Mouse (Mus musculus) NIH3T3 (cell line): ENCODE results near the gene Hist2h4.
A peak's percentile ranks its signal among the peaks of the same experiment; 100 is the strongest.
"Not testable (repeated sequence)": the region's sequence is repeated elsewhere in the genome, so short reads cannot be mapped to it uniquely, and the experiment has no call there.

Source experiments
- DNase-seq: peaks from one replicate; pipeline ENCODE4 v3.0.0-alpha.2; 2012; ENCODE audit warnings: low read depth

The Hist2h4 gene

GRCm38 (mm10) chr3:96268776-96269378 is 5.8 kb upstream of the Hist2h4 start:
- not testable (repeated sequence) for DNase-seq

GRCm38 (mm10) chr3:96268051-96268775 is 5.1 kb upstream of the Hist2h4 start, which contains the start of gene Hist2h3b:
Gene Hist2h3b (plus strand): TSS chr3:96268654.
- DNase-seq = peak; percentile 91

GRCm38 (mm10) chr3:96267541-96267940 is 4.4 kb upstream of the Hist2h4 start:
- DNase-seq = no peak

- no peak for DNase-seq
Measured at GRCm38 (mm10) chr3:96266132-96266710, 3.1 kb upstream of the Hist2h4 start.

- peak; percentile 37 for DNase-seq
Measured at GRCm38 (mm10) chr3:96264404-96264949, 1.4 kb upstream of the Hist2h4 start.

- DNase-seq = peak; percentile 65
Measured at GRCm38 (mm10) chr3:96263558-96264403, 670 bp upstream of the Hist2h4 start.

GRCm38 (mm10) chr3:96262216-96262875 is 765 bp downstream of the Hist2h4 start:
- DNase-seq = peak; percentile 91

- DNase-seq = peak; percentile 42
Measured at GRCm38 (mm10) chr3:96261623-96262022, 1.5 kb downstream of the Hist2h4 start.

GRCm38 (mm10) chr3:96260220-96260619 is 2.9 kb downstream of the Hist2h4 start:
- DNase-seq = peak; percentile 61

GRCm38 (mm10) chr3:96257190-96257589 is 5.9 kb downstream of the Hist2h4 start:
- DNase-seq = no peak

GRCm38 (mm10) chr3:96255926-96256593 is 7.1 kb downstream of the Hist2h4 start:
- DNase-seq = no peak

GRCm38 (mm10) chr3:96254683-96255355 is 8.3 kb downstream of the Hist2h4 start:
- DNase-seq = no peak

- DNase-seq = no peak
Measured at GRCm38 (mm10) chr3:96251787-96252186, 11.3 kb downstream of the Hist2h4 start.

- DNase-seq = no peak
Measured at GRCm38 (mm10) chr3:96250890-96251289, 12.2 kb downstream of the Hist2h4 start.

- no peak for DNase-seq
Measured at GRCm38 (mm10) chr3:96249034-96249345, 14.1 kb downstream of the Hist2h4 start.

- DNase-seq = no peak
Measured at GRCm38 (mm10) chr3:96248141-96249033, 14.7 kb downstream of the Hist2h4 start.

GRCm38 (mm10) chr3:96247356-96248140 is 15.6 kb downstream of the Hist2h4 start:
- DNase-seq = no peak

- DNase-seq = not testable (repeated sequence)
Measured at GRCm38 (mm10) chr3:96246427-96246856, 16.7 kb downstream of the Hist2h4 start, which contains the start of gene Hist2h3c1. Gene Hist2h3c1 (plus strand): TSS chr3:96246685.
